Mouse (Mus musculus): ENCODE data around the gene Pyy.

Gene Pyy

GRCm38 (mm10) chr11:102107732-102108131, at the start of gene Pyy:
Pyy (minus strand) TSS chr11:102107832.
- DNase-seq (ENCODE audit: low spot score in 2 of 2) = no peak

DNA sequence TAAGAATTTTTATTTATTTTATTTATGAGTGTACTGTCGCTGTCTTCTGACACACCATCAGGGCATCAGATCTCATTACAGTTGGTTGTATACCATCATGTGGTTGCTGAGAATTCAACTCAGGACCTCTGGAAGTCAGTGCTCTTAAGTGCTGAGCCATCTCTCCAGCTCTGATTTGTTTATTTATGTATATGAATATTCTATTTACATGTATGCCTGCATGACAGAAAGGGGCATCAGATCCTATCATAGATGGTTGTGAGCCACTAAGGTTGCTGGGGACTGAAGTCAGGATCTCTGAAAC, 49.1 kb upstream of the Pyy start:
- no peak for DNase-seq (ENCODE audit: low spot score in 2 of 2)

DNA sequence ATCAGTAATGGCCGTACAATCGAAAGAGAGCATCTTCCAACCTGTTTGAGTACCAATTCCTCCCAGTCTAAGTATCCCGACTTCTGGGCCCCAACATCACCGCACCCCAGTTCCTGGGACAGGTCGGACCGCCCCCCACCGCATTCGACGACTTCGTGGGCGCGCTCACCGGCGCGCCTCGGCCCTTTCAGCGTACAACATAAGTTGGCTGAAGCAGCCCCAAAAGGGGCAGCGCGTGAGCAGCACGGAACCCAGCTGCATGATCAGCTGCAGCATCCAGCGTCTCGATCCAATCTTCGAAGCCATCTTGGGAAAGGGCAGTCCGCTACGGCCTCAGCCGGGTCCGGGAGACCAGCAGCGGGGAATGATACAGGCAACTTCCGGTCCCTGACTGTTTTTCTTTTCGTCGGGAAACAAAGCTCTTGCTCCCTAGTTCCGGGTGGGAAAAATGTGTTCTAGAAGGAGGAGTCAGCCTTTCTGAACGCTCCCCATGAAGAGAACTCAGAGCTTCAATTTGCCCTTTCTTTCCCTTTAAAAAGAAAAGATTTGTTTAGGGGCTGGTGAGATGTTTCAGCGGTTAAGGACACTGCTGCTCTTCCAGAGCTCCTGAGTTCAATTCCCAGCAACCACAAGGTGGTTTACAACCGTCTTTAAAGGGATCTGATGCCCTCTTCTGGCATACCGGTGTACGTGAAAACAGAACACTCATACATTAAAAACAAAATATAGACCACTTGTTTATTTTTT, 48.6 kb upstream of the Pyy start, which contains the start of gene Tmem101:
TSS of gene Tmem101 (minus strand) at position 366 of the 747 bp plus-strand sequence.
- DNase-seq (ENCODE audit: low spot score in 2 of 2) = peak; percentile 77 to 88

DNA sequence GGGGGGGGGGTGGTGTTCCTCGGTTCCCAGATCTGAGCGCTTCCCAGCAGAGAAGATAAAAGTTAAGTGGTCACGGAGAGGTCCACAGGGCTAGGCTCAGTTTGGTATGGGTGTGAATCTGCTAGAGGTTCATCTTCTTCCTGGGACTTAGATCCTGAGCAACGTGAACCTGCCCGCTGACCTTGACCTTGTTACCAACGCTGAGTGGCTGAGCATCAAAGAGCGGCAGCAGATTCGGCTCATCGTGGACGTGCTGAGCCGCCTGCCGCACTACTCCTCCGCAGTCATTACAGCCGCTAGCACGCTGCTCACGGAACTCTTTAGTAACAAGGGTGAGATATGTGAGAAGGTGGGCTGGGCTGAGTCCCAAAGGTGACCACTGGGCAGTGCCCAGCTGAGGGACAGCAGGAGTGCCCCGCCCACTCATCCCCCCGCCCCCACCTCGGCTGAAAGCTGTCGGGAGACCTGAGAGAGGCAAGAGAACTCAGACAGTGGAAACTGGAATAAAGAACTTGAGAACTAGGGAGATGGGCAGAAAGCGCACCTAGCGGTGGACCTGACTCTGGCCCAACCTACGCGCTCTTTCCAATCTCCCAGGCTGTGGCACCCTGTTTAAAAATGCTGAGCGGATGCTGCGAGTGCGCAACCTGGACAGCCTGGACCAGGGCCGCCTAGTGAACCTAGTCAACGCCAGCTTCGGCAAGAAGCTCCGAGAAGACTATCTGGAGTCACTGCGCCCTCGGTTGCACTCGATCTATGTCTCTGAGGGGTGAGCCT, 39.8 kb upstream of the Pyy start:
- DNase-seq (ENCODE audit: low spot score in 2 of 2) = no peak

DNA sequence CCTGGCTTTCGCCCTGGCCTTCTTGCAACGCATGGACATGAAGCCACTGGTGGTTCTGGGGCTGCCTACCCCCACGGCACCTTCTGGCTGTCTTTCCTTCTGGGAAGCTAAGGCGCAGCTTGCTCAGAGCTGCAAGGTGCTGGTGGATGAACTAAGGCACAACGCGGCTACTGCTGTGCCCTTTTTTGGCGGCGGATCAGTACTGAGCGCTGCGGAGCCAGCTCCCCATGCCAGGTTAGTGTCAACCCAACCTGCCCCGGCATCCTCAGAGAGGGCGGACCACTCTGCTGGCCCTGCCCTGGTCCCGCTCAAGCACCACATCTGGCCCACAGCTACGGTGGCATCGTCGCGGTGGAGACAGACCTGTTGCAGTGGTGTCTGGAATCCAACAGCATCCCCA, 38.9 kb upstream of the Pyy start:
- DNase-seq (ENCODE audit: low spot score in 2 of 2) = no peak

DNA sequence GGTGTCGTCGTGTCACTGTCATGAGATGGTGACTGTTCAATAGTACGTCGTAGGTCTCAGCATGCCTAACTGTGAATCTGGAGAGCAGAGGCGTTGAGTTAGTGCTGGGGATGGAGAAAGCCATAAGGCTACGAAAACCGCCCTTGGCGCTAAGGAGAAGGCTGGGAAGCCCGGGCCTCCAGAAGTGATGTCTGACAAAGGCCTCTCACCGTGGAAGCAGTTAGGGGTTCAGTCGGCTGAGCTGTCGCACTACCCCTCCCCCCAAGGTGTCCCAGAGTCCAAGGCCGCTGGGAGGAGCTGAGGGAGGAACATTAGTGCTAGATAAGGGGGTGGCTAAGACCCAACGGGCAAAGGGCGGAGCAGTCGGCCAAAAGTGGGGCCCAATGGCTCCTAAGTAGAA, 38.4 kb upstream of the Pyy start:
- DNase-seq (ENCODE audit: low spot score in 2 of 2) = no peak

DNA sequence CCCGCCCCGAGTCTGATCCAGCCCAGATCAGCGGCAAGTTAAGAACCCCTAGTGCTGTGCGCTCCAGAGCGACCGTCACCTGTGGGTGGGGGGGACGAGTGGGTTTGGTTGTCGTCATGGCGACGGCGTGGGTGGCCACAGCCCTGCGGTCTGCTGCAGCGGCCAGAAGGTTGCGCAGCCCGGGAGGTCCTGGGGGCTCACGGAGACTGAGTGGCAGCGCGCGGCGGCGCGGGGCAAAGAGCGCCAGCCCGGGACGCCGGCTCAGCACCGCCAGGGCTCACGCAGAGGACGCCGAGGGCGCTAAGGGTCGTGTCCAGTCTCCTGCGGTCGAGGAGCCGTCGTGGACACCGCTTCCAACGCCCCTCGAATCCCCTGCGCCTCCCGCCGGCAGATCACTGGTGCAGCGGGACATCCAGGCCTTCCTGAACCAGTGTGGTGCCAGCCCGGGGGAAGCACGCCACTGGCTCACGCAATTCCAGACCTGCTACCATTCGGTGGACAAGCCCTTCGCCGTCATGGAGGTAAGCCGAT, 37.9 kb upstream of the Pyy start, which contains the start of gene Nags:
TSS of gene Nags (plus strand) at position 43 of the 531 bp plus-strand sequence.
- no peak for DNase-seq (ENCODE audit: low spot score in 2 of 2)

DNA sequence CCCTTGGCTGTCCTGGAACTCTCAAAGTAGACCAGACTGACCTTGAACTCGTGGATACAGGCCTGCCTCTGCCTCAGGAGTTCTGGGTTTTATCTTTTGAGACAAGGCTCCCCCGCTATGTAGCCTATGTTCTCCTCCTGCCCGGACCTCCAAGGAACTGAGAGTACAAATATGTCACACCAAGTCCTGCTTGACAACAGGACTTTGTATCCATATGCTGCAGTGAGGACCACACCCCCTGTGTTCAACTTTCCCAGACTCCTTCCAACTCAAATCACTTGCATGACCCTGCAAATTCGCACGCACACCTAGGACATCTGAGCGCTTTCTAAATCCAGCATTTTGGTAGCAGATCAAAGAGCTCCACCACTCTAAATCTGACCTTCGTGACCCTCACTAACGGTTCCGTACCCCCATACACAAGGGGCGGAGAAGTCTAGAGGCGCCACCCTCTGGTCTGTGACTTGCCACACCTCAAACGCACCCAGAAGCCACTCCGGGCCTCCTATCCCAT, 37.4 kb upstream of the Pyy start:
- no peak for DNase-seq (ENCODE audit: low spot score in 2 of 2)

- no peak for DNase-seq (ENCODE audit: low spot score in 2 of 2)
These were observed 34.7 kb upstream of the Pyy start for GRCm38 (mm10) chr11:102142355-102142754.

DNA sequence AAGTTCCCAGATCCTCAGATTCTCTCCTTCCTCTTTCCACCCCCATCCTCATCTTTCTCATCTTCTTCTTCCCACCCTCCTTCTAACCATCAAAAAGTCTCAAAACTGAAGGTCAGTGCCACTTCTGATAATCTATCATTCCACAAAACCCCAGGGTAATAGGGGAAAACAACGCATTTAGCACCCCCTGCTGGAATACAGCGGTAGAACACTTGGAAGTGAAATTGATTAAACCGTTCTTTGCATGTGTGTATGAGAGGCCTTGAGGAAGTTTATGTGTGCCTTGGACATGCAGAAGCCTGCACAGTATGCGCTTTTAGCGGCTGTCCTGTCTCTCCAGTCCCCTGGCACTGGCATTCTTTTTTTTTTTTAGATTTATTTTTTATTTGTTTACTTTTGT, 32.9 kb upstream of the Pyy start:
- DNase-seq (ENCODE audit: low spot score in 2 of 2) = peak in 1 of 2 experiments; percentile 62

DNA sequence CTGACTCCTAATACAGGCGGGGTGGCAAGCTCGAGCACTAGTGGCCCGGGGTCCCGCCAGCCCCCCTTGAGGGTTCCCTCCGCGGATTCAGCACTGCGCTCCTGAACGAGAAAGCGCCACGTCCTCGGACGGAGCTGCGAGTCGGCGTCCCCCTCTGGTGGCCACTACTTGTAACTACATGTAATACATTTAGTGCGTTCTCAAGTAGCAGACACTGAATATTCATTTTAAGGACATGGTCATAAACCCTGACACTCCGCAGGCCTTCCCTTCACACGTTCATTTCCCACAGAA, 30.8 kb upstream of the Pyy start:
- DNase-seq (ENCODE audit: low spot score in 2 of 2) = peak; percentile 51 to 77

DNA sequence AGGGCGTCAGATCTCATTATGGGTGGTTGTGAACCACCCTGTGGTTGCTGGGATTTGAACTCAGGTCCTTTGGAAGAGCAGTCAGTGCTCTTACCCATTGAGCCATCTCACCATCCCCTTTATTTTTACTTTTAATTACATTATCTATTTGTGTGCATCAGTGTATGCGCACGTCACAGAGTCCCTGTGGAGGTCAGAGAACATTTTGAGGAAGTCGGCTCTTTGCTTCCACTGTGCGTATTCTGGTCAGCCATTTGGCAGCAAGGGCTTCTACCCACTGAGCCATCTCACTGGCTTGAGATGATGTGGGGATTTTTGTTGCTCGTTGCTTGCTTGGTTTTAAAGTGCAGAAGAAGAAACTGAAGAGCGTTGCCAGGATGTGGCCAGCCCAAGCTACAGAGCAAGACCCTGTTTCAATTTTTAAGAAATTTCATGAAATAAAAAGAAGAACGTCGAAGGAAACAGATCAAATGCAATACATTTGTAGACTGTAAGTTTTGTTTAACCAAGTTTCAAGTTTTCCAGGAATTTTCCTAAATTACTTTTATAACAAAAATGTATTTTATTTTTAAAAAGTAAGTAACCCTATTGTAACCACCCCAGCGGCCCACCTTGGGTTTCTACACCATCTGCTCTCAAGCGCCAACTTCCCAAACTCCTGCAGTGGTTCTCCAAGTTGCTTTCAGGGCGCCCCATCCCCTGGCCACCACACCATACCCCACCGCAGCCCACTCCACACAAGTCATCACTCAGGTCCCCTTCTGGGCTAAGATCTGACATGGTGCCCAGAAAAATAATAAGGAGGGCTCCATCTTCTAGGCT, 30.2 kb upstream of the Pyy start:
- DNase-seq (ENCODE audit: low spot score in 2 of 2) = no peak

DNA sequence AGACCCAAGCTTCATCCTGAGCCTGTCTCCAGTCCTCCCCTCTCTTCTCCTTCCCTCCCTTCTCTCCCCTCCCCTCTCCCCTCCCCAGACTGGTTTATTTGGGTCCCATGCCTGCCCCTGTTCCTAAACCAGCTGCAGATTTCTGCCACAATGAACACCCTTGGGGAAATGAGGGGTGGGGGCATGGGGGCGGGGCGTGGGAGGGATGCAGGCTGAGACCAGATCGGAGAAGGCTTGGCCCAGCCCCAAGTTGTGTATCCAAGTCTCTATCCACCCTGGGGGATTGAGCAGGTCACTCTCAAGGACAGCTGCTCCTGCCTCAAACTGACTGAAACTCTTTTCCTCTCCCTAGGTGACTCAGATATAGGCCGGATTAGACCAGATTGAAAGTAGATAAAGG, 26.9 kb upstream of the Pyy start:
- DNase-seq (ENCODE audit: low spot score in 2 of 2) = no peak

DNA sequence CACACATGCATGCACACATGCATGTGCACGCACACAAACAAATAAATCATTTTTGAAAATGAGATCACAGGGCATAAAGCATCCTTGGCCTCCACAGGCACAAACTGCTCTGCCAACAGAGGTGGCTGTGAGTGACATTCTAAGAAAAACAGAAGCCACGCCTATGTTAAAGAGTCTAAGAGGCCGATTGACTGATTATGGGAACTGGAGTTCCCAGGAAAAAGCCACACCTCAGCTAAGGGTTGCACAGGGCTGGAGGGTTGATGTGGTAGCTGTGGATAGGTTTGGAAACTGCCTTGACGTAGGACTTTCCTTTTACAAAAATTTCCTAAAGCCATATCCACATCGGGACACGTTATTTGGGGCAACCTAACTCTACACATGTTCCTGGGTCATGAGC, 9.8 kb upstream of the Pyy start:
- no peak for DNase-seq (ENCODE audit: low spot score in 2 of 2)

- DNase-seq (ENCODE audit: low spot score in 2 of 2) = no peak
These were observed 8.6 kb upstream of the Pyy start for GRCm38 (mm10) chr11:102116241-102116640.

DNA sequence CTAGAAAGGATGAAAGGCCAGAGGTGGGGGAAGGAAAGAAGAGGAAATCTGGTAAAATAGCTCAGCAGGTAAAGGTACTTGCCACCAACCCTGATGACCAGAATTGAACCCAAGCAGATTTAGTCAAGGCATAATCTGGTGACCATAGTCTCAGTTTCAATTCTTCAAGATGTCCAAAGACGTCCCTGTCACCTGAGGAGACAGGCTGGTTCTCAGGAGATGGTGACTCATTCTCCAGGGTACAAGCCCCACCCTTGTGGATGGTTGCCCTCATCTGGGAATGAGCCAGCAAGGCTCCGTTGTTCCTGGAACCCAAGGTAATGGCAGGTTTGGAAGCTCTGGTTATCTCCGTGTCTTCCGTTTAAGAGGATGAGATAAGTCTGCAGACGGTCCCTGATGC, 3.9 kb upstream of the Pyy start:
- no peak for DNase-seq (ENCODE audit: low spot score in 2 of 2)

DNA sequence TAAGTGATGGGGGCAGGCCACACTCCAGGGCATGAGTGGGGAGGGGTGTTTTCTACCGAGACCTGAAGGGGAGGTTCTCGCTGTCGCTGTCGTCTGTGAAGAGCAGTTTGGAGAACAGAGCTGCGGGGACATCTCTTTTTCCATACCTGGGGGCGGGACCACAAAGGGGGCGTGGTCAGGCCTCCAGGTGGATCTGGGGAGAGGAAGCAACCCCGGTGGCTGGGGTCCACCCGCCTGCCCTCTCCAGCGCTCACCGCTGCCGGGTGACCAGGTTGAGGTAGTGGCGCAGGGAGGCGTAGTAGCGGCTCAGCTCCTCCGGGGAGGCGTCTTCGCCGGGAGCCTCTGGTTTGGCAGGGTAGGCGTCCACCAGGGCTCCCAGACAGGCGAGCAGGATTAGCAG, 721 bp downstream of the Pyy start:
- no peak for DNase-seq (ENCODE audit: low spot score in 2 of 2)

DNA sequence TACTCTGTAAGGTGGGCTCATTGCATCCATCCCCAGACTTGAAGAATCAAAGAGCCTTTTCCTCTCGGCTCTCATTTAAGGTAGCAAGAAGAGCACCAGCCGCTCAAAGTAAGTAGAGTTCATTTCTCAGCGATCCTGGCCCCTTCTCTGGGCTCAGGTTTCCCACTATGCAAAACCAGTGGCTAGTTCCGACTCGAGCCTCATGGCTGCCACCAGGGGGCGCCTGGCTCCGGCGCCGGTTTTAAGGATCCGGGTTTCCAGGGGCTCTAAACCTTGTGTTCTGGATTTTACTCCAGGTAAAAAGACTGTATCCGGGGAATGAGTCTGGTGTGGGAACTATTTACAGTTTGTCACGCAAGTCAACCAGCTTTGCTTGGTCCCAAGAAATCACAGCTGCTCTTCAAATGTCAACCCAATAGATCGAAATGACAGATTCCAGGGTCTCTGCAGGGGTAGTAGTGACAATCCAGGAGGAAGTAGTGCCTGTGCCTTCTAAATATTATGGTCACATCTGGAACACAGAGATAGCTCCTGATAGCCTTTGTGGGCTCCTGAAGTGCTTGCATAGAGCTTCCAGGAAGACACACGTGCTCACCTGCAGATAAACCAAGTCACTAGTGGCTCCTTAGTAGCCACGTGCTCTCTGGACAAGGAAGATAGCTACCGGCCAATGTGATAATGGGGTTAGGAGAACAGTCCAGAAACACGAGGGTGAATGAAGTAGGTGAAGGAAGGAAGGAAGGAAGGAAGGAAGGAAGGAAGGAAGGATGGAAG, 5.0 kb downstream of the Pyy start:
- DNase-seq (ENCODE audit: low spot score in 2 of 2) = peak; percentile 67 to 79

GRCm38 (mm10) chr11:102101219-102101618, 6.4 kb downstream of the Pyy start, which contains the start of gene Ppy:
Ppy (minus strand) TSS chr11:102101319.
- DNase-seq (ENCODE audit: low spot score in 2 of 2) = no peak

DNA sequence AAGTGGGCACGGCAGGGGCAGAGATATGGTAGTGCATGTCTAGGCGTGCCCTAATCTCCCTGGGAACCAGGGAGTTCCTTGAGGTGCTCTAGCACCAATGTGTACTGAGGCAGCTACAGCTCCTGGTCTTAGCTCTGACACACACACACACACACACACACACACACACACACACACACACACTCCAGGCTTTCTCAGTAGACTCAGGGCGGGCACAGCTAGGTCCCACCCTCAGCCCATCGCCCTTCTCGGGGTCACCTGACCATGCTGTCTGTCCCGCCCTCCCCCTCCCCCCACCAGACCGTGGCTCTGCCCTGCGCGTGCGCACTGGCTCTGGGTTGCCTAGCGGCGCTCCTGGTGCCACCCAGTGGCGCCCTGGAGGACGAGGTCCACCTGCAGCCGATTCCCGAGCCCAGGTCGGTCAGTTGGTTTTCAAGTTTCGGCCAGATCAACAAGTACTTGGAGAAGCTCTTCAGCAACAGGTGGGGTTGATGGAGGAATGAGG, 10.7 kb downstream of the Pyy start:
- DNase-seq (ENCODE audit: low spot score in 2 of 2) = peak; percentile 49 to 68

- no peak for DNase-seq (ENCODE audit: low spot score in 2 of 2)
These were observed 11.2 kb downstream of the Pyy start for GRCm38 (mm10) chr11:102096446-102096845.
